Mouse (Mus musculus): ENCODE data around the gene Plpp6. TPM values are rescaled to one million over a fixed set of nuclear protein-coding genes. Genes with fewer than 3 reads are reported as not detected.

The Plpp6 gene
- polyA plus RNA-seq, 1 experiment: 29.7 TPM

DNA sequence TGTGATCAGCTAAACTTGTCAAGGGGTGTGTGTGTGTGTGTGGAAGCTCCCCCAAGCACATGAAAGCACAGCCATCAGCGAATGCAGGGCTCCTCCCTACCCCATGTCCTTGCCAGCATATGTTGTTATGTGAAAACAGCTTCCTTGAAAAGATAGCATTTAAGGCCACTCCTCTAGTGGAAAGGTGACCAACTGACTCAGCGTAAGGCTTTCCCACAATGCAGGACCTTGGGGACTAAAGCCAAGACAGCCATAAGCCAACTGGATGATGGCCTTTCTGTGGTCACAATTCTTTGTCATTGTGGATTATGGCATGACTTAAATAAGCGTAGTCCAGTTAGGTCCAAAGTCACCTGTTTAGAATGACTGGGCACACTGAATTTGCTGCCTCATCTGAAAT lies 28.9 kb upstream of the Plpp6 start:
- no peaks in the 10 kb centered on the region for H3K4me1 ChIP-seq (ENCODE audit: control insufficient read depth, insufficient read depth, low read length)
- 79% methylated on average over 3 of the region's 3 CpGs for WGBS
- TF ChIP-seq CTCF (IDR thresholded peaks at IDR 0.05; ENCODE audit: borderline replicate concordance, insufficient read depth, low read depth, low read length) (no peak), POLR2A (IDR thresholded peaks at IDR 0.05; ENCODE audit: borderline replicate concordance, insufficient read depth, low read length) (no peak)
- no peaks in the 10 kb centered on the region for H3K27me3 ChIP-seq (ENCODE audit: control insufficient read depth, insufficient read depth, low read length)
- H3K4me3 ChIP-seq (replicated peaks; ENCODE audit: insufficient read depth, low read depth, low read length): no peak overlapping the region
- H3K27ac ChIP-seq (ENCODE audit: insufficient read depth, low read length): no peak overlapping the region
- no peak for DNase-seq

- TF ChIP-seq CTCF (IDR thresholded peaks at IDR 0.05; ENCODE audit: borderline replicate concordance, insufficient read depth, low read depth, low read length) (no peak), POLR2A (IDR thresholded peaks at IDR 0.05; ENCODE audit: borderline replicate concordance, insufficient read depth, low read length) (no peak)
- 80% methylated on average over 9 of the region's 9 CpGs for WGBS
- no peak overlapping the region for H3K27ac ChIP-seq (ENCODE audit: insufficient read depth, low read length)
- H3K4me1 ChIP-seq (ENCODE audit: control insufficient read depth, insufficient read depth, low read length): no peaks in the 10 kb centered on the region
- DNase-seq: no peak
- no peaks in the 10 kb centered on the region for H3K27me3 ChIP-seq (ENCODE audit: control insufficient read depth, insufficient read depth, low read length)
- no peak overlapping the region for H3K4me3 ChIP-seq (replicated peaks; ENCODE audit: insufficient read depth, low read depth, low read length)
Measured at GRCm38 (mm10) chr19:28940135-28940874, 23.4 kb upstream of the Plpp6 start.

- H3K4me3 ChIP-seq (replicated peaks; ENCODE audit: insufficient read depth, low read depth, low read length): no peak overlapping the region
- no peaks in the 10 kb centered on the region for H3K27me3 ChIP-seq (ENCODE audit: control insufficient read depth, insufficient read depth, low read length)
- DNase-seq: no peak
- no peak overlapping the region for H3K27ac ChIP-seq (ENCODE audit: insufficient read depth, low read length)
- H3K4me1 ChIP-seq (ENCODE audit: control insufficient read depth, insufficient read depth, low read length): no peaks in the 10 kb centered on the region
- no peak for TF ChIP-seq POLR2A (IDR thresholded peaks at IDR 0.05; ENCODE audit: borderline replicate concordance, insufficient read depth, low read length)
- TF ChIP-seq CTCF (IDR thresholded peaks at IDR 0.05; ENCODE audit: borderline replicate concordance, insufficient read depth, low read depth, low read length): no peak
- WGBS: 73% methylated on average over 4 of the region's 4 CpGs
Measured at GRCm38 (mm10) chr19:28941271-28941670, 22.5 kb upstream of the Plpp6 start.

- Histone ChIP-seq H3K4me3 (replicated peaks; ENCODE audit: insufficient read depth, low read depth, low read length) (no peak overlapping the region), H3K27ac (ENCODE audit: insufficient read depth, low read length) (no peak overlapping the region), H3K27me3 (ENCODE audit: control insufficient read depth, insufficient read depth, low read length) (no peaks in the 10 kb centered on the region), H3K4me1 (ENCODE audit: control insufficient read depth, insufficient read depth, low read length) (no peaks in the 10 kb centered on the region)
- DNase-seq: no peak
- TF ChIP-seq POLR2A (IDR thresholded peaks at IDR 0.05; ENCODE audit: borderline replicate concordance, insufficient read depth, low read length): no peak
- TF ChIP-seq CTCF (IDR thresholded peaks at IDR 0.05; ENCODE audit: borderline replicate concordance, insufficient read depth, low read depth, low read length): no peak
- 17% methylated on average over 4 of the region's 4 CpGs for WGBS
Measured at GRCm38 (mm10) chr19:28946782-28947181, 17.0 kb upstream of the Plpp6 start.

- H3K4me3 ChIP-seq (replicated peaks; ENCODE audit: insufficient read depth, low read depth, low read length): no peak overlapping the region
- H3K27me3 ChIP-seq (ENCODE audit: control insufficient read depth, insufficient read depth, low read length): no peaks in the 10 kb centered on the region
- WGBS: 24% methylated on average over 2 of the region's 2 CpGs
- no peak for DNase-seq
- no peak for TF ChIP-seq POLR2A (IDR thresholded peaks at IDR 0.05; ENCODE audit: borderline replicate concordance, insufficient read depth, low read length)
- TF ChIP-seq CTCF (IDR thresholded peaks at IDR 0.05; ENCODE audit: borderline replicate concordance, insufficient read depth, low read depth, low read length): no peak
- no peak overlapping the region for H3K27ac ChIP-seq (ENCODE audit: insufficient read depth, low read length)
- no peaks in the 10 kb centered on the region for H3K4me1 ChIP-seq (ENCODE audit: control insufficient read depth, insufficient read depth, low read length)
Measured at GRCm38 (mm10) chr19:28947311-28947710, 16.4 kb upstream of the Plpp6 start.

DNA sequence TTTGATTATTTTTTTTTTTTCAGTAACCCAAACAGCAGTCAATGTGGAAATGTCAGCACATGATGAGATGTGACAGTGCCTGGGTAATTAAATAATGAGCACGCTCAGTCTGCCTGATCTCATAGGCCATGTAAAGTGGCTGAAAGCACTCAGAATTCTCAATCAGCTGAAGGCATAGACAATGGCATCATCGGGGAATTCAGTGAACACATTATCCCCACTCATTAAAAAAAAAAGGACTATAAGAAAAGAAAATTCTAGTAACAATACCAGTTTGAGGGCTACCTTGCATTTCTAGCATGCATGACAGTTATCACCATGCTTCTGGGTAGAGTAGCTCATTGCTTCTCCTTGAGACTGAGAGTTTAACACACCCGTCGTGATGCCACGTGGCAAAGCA lies 12.5 kb upstream of the Plpp6 start:
- H3K27ac ChIP-seq (ENCODE audit: insufficient read depth, low read length): no peak overlapping the region
- no peak overlapping the region for H3K4me3 ChIP-seq (replicated peaks; ENCODE audit: insufficient read depth, low read depth, low read length)
- TF ChIP-seq POLR2A (IDR thresholded peaks at IDR 0.05; ENCODE audit: borderline replicate concordance, insufficient read depth, low read length): no peak
- no peak for TF ChIP-seq CTCF (IDR thresholded peaks at IDR 0.05; ENCODE audit: borderline replicate concordance, insufficient read depth, low read depth, low read length)
- 63% methylated on average over 5 of the region's 5 CpGs for whole genome bisulfite sequencing
- H3K4me1 ChIP-seq (ENCODE audit: control insufficient read depth, insufficient read depth, low read length): no peaks in the 10 kb centered on the region
- no peak for DNase-seq
- H3K27me3 ChIP-seq (ENCODE audit: control insufficient read depth, insufficient read depth, low read length): no peaks in the 10 kb centered on the region

GRCm38 (mm10) chr19:28963113-28963512 lies 640 bp upstream of the Plpp6 start:
- Histone ChIP-seq H3K27ac (ENCODE audit: insufficient read depth, low read length) (peak overlapping the region; percentile 94; the same call in 1 of the 2 replicates), H3K4me1 (ENCODE audit: control insufficient read depth, insufficient read depth, low read length) (peaks cover 4% of the 10 kb centered on the region; the same call in 1 of the 2 replicates), H3K27me3 (ENCODE audit: control insufficient read depth, insufficient read depth, low read length) (no peaks in the 10 kb centered on the region), H3K4me3 (replicated peaks; ENCODE audit: insufficient read depth, low read depth, low read length) (peak overlapping the region; percentile 83)
- peak in 1 of 2 experiments; percentile 25 for DNase-seq
- TF ChIP-seq POLR2A (IDR thresholded peaks at IDR 0.05; ENCODE audit: borderline replicate concordance, insufficient read depth, low read length) (no peak), CTCF (IDR thresholded peaks at IDR 0.05; ENCODE audit: borderline replicate concordance, insufficient read depth, low read depth, low read length) (no peak)
- WGBS: 16% methylated on average over 3 of the region's 3 CpGs

GRCm38 (mm10) chr19:28963513-28963841 lies 276 bp upstream of the Plpp6 start:
- 1% methylated on average over 4 of the region's 4 CpGs for WGBS
- Histone ChIP-seq H3K27me3 (ENCODE audit: control insufficient read depth, insufficient read depth, low read length) (no peaks in the 10 kb centered on the region), H3K27ac (ENCODE audit: insufficient read depth, low read length) (peak overlapping the region; percentile 94), H3K4me3 (replicated peaks; ENCODE audit: insufficient read depth, low read depth, low read length) (peak overlapping the region; percentile 83), H3K4me1 (ENCODE audit: control insufficient read depth, insufficient read depth, low read length) (peaks cover 4% of the 10 kb centered on the region; the same call in 1 of the 2 replicates)
- TF ChIP-seq POLR2A (IDR thresholded peaks at IDR 0.05; ENCODE audit: borderline replicate concordance, insufficient read depth, low read length) (no peak), CTCF (IDR thresholded peaks at IDR 0.05; ENCODE audit: borderline replicate concordance, insufficient read depth, low read depth, low read length) (no peak)
- DNase-seq: no peak
